Mouse (Mus musculus) MEL (cell line): Measurements from ENCODE around the gene Pttg1ip.

Experiments
- CTCF ChIP-seq, 3 experiments: IDR thresholded peaks in 2 of 3; conservative IDR thresholded peaks in 1 of 3; 2 replicates each; pipeline ENCODE4 v1.5.1; 2011 to 2012; ENCODE audit warnings: low read length in 3 of 3, low read depth in 2 of 3, mild to moderate bottlenecking in 2 of 3, improper control_type of control experiment in 1 of 3, inconsistent platforms in 1 of 3, mixed read lengths in 1 of 3, moderate library complexity in 1 of 3; ENCODE audit not compliant: control insufficient read depth in 1 of 3, insufficient read depth in 1 of 3, poor library complexity in 1 of 3, severe bottlenecking in 1 of 3
- E2F4 ChIP-seq: IDR thresholded peaks from 2 replicates; pipeline ENCODE4 v1.6.1; 2011; ENCODE audit warnings: low read depth, low read length, improper control_type of control experiment, borderline replicate concordance
- GATA1 ChIP-seq: IDR thresholded peaks from 2 replicates; pipeline ENCODE4 v1.6.1; 2011; ENCODE audit warnings: low read depth, low read length, improper control_type of control experiment
- MXI1 ChIP-seq: IDR thresholded peaks from 2 replicates; pipeline ENCODE4 v1.6.1; 2011; ENCODE audit warnings: mild to moderate bottlenecking, low read depth, low read length, improper control_type of control experiment
- NELFE ChIP-seq: IDR thresholded peaks from 2 replicates; pipeline ENCODE4 v1.6.1; 2011; ENCODE audit warnings: low read depth, low read length, improper control_type of control experiment
- POLR2A ChIP-seq, 2 experiments: IDR thresholded peaks; 2 replicates each; pipeline ENCODE4 v1.6.1; 2011 to 2012; ENCODE audit warnings: low read length in 2 of 2, mild to moderate bottlenecking in 2 of 2, control low read depth in 1 of 2, improper control_type of control experiment in 1 of 2, low read depth in 1 of 2, moderate library complexity in 1 of 2; ENCODE audit not compliant: control insufficient read depth in 1 of 2, insufficient read depth in 1 of 2, poor library complexity in 1 of 2
- SMC3 ChIP-seq: IDR thresholded peaks from 2 replicates; pipeline ENCODE4 v1.6.1; 2011; ENCODE audit warnings: low read depth, low read length, improper control_type of control experiment
- USF1 ChIP-seq: IDR thresholded peaks from 2 replicates; pipeline ENCODE4 v1.6.1; 2014; ENCODE audit warnings: low read depth, mild to moderate bottlenecking, inconsistent platforms, low read length, improper control_type of control experiment, moderate library complexity
- ZC3H11A ChIP-seq: IDR thresholded peaks from 2 replicates; pipeline ENCODE4 v1.6.1; 2012; ENCODE audit warnings: low read depth, mild to moderate bottlenecking, inconsistent platforms, low read length, improper control_type of control experiment
- ZMIZ1 ChIP-seq: IDR thresholded peaks from 2 replicates; pipeline ENCODE4 v1.6.1; 2012; ENCODE audit warnings: low read depth, mild to moderate bottlenecking, inconsistent platforms, low read length, improper control_type of control experiment, moderate library complexity

DNA sequence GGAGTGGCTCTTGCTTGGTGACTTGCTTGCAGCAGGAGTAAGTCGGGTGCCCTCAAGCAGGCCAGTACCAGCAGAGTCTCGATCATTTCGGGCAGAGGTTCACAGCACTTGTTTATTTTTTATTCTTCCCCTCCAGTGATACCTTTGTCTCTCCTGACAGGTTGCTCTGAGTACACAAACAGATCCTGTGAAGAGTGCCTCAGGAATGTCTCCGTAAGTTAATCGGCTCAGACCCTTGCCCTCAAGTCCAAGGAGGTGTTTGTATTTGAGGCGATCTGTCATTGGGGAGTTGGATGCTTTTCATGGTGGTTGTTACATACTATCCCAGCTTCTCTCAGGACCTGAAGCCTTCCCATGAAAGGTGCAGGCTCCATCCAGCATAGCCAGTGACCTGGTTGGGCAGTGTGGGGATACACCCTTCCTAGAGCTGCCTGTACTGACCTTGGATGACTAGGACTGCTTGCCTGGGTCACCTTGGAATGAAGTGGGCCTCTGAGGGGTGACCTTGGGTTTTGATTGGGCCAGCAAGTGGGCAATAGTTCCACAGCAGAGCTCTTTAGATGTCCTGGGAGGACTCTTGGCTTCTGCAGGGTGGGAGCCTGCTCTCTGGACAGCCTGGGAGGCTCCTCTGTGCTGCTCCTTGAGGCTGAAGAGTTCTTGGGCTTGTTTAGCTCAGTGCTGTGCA is 5.7 kb downstream of the Pttg1ip start:
- TF ChIP-seq SMC3 (no peak), MXI1 (no peak), GATA1 (no peak), E2F4 (no peak), USF1 (no peak), NELFE (no peak), CTCF (IDR thresholded peaks at IDR 0.05 in 2 of 3, conservative IDR thresholded peaks at IDR 0.05 in 1 of 3; ENCODE audit: control insufficient read depth in 1 of 3, insufficient read depth in 1 of 3, low read depth in 2 of 3, low read length in 3 of 3, poor library complexity in 1 of 3, severe bottlenecking in 1 of 3) (no peak), ZMIZ1 (no peak), ZC3H11A (no peak), POLR2A (IDR thresholded peaks at IDR 0.05; ENCODE audit: control insufficient read depth in 1 of 2, insufficient read depth in 1 of 2, low read depth in 1 of 2, low read length in 2 of 2, poor library complexity in 1 of 2) (no peak)
